Mouse (Mus musculus) ES-E14 (cell line): ENCODE data around the gene Cpb2. TPM values are rescaled to one million over a fixed set of nuclear protein-coding genes. Genes with fewer than 3 reads are reported as not detected.

ENCODE experiments used
- DNase-seq: peaks from one replicate; pipeline ENCODE4 v3.0.0-alpha.2; 2013; ENCODE audit warnings: low read depth, low spot score
- H3K27ac ChIP-seq: 2 replicates; pipeline ENCODE4 v1.5.1; 2012; ENCODE audit warnings: low read depth, mild to moderate bottlenecking, low read length, moderate library complexity, mixed read lengths; ENCODE audit not compliant: poor library complexity, insufficient read depth, severe bottlenecking
- H3K36me3 ChIP-seq: 2 replicates; pipeline ENCODE4 v1.6.1; 2012; ENCODE audit warnings: mild to moderate bottlenecking, low read length, moderate library complexity, mixed read lengths; ENCODE audit not compliant: control insufficient read depth, poor library complexity, insufficient read depth, severe bottlenecking
- H3K4me1 ChIP-seq, 2 experiments: fragments of 150-350 bp in 1 of 2; sonication (generic) in 1 of 2; 2 replicates each; pipeline ENCODE4 v1.6.1; 2012; ENCODE audit warnings: low read length in 2 of 2, mild to moderate bottlenecking in 1 of 2, mixed read lengths in 1 of 2; ENCODE audit not compliant: control insufficient read depth in 2 of 2, insufficient read depth in 2 of 2, poor library complexity in 1 of 2
- H3K4me3 ChIP-seq, 2 experiments: fragments of 150-350 bp in 1 of 2; sonication (generic) in 1 of 2; 2 replicates each; pipeline ENCODE4 v1.5.1; 2012; ENCODE audit warnings: low read length in 2 of 2, low read depth in 1 of 2, mild to moderate bottlenecking in 1 of 2, mixed read lengths in 1 of 2; ENCODE audit not compliant: insufficient read depth in 1 of 2, poor library complexity in 1 of 2, severe bottlenecking in 1 of 2
- H3K9ac ChIP-seq: 2 replicates; pipeline ENCODE4 v1.6.1; 2012; ENCODE audit warnings: low read depth, mild to moderate bottlenecking, low read length, mixed read lengths; ENCODE audit not compliant: poor library complexity, insufficient read depth, severe bottlenecking
- H3K9me3 ChIP-seq: fragments of 150-350 bp; sonication (generic); 2 replicates; pipeline ENCODE4 v1.6.1; 2012; ENCODE audit warnings: low read depth, mild to moderate bottlenecking, low read length; ENCODE audit not compliant: control insufficient read depth, insufficient read depth
- CHD2 ChIP-seq: IDR thresholded peaks from 2 replicates; pipeline ENCODE4 v1.6.1; 2014; ENCODE audit warnings: mild to moderate bottlenecking, low read depth, low read length, inconsistent platforms
- HCFC1 ChIP-seq: IDR thresholded peaks from 2 replicates; pipeline ENCODE4 v1.6.1; 2012; ENCODE audit warnings: low read length, inconsistent platforms, borderline replicate concordance; ENCODE audit not compliant: insufficient read depth
- MAFK ChIP-seq: IDR thresholded peaks from 2 replicates; pipeline ENCODE4 v1.6.1; 2014; ENCODE audit warnings: mild to moderate bottlenecking, low read depth, low read length, inconsistent platforms; ENCODE audit not compliant: insufficient read depth
- ZC3H11A ChIP-seq: IDR thresholded peaks from 2 replicates; pipeline ENCODE4 v1.6.1; 2012; ENCODE audit warnings: low read depth, mild to moderate bottlenecking, inconsistent platforms, low read length, borderline replicate concordance
- ZNF384 ChIP-seq: IDR thresholded peaks from 2 replicates; pipeline ENCODE4 v1.6.1; 2012; ENCODE audit warnings: low read depth, low read length, inconsistent platforms
- in situ Hi-C, 2 experiments: fragments of 600-800 bp; cut with MboI; formaldehyde crosslinking; loops; one replicate each; pipeline ENCODE4 v1.15.1; 2025; ENCODE audit warnings: low sequenced_read_pairs in 2 of 2, inconsistent platforms in 1 of 2; ENCODE audit not compliant: unreplicated experiment in 2 of 2
- total RNA-seq: library from RNA; depleted of rRNA; stranded (reverse); fragments of 300-350 nt; gene quantifications from 2 replicates; pipeline ENCODE4 v1.2.3, GENCODE M21; 2012; rRNA removed

The Cpb2 gene
- total RNA-seq, 1 experiment = 0.80 TPM

GRCm38 (mm10) chr14:75328062-75328461 is 86.0 kb downstream of the Cpb2 start:
- no peaks in the 10 kb centered on the region for H3K4me1 ChIP-seq
- DNase-seq = no peak
- H3K27ac ChIP-seq = no peak overlapping the region
- no peak for TF ChIP-seq HCFC1
- no peak for TF ChIP-seq ZC3H11A
- TF ChIP-seq CHD2 = no peak
- TF ChIP-seq MAFK = no peak
- TF ChIP-seq ZNF384 = no peak
- H3K4me3 ChIP-seq = 0 out of 4 replicates have a peak overlapping the region, but pooled peaks of 1 of the 2 experiments have one; percentile 12
- peaks cover 20% of the 10 kb centered on the region for H3K36me3 ChIP-seq
- in situ Hi-C loops = no loop called here
- H3K9me3 ChIP-seq = no peaks in the 10 kb centered on the region
- no peak overlapping the region for H3K9ac ChIP-seq

- H3K27ac ChIP-seq = no peak overlapping the region
- peaks cover 0 to 2% of the 10 kb centered on the region in 2 experiments; a peak in 1 of 4 replicates for H3K4me1 ChIP-seq
- H3K36me3 ChIP-seq = peaks cover 20% of the 10 kb centered on the region
- in situ Hi-C loops = no loop called here
- peak; percentile 29; the same call in 1 of the 2 replicates for TF ChIP-seq MAFK
- TF ChIP-seq CHD2 = no peak
- H3K9me3 ChIP-seq = no peaks in the 10 kb centered on the region
- peak; percentile 42 for DNase-seq
- no peak overlapping the region for H3K4me3 ChIP-seq
- H3K9ac ChIP-seq = no peak overlapping the region
These were observed 88.5 kb downstream of the Cpb2 start for GRCm38 (mm10) chr14:75330621-75331020.

Other genes starting within 250 kb of the Cpb2 start
- 0.09 TPM in 1 of 2 replicates, not detected in the other for gene Rubcnl, start 226.3 kb upstream of the Cpb2 start, total RNA-seq
- gene Lrrc63, start 111.4 kb upstream of the Cpb2 start, total RNA-seq = not detected in 2 replicates
- 0.79 and 2.8 TPM in 2 replicates for gene Lcp1, start 111.2 kb upstream of the Cpb2 start, total RNA-seq
- gene Zc3h13, start 42.1 kb downstream of the Cpb2 start, total RNA-seq = 19.4 and 28.0 TPM in 2 replicates
- not detected in 2 replicates for gene Siah3, start 213.7 kb downstream of the Cpb2 start, total RNA-seq